Mouse (Mus musculus): ENCODE data around the gene Heyl. TPM values are rescaled to one million over a fixed set of nuclear protein-coding genes. Genes with fewer than 3 reads are reported as not detected.
A peak's percentile ranks its signal among the peaks of the same experiment; 100 is the strongest.
"Not testable (repeated sequence)": the region's sequence is repeated elsewhere in the genome, so short reads cannot be mapped to it uniquely, and the experiment has no call there.

Heyl gene
- polyA plus RNA-seq, 1 experiment from 2014 or later = 30.0 TPM

DNA sequence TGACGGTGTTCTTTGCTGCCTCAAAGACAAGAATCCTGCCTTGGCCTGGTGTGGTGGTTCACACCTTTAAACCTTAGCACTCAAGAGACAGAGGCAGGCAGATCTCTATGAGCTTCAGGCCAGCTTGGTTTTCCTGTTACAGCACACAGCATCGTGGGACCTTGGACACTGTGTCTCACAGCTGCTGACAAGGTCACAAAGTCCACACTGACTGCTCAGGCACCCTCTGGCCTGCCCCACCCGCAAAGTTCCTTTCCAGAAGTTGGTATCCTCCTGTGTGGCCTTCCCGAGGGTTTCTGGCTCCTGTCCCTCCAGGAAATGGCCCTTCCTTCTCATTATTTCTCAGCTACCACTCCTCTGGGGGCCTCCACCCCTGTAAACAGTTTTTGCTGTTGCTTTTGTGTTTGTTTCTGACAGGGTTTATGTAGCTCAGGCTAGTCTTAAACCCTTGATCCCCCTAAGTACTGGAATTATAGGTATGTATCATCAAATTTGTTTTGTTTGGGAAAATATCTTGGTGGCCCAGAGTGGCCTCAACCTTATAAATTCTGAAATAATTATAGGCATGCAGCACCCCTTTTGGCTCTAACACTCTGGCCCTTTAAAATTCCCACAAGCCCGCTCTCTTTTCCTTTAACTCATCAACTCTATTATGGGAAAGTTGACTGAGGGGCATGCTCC is 28.5 kb downstream of the Heyl start, which contains the start of gene Pabpc4:
Gene Pabpc4 (plus strand): TSS at position 631 of the 681 bp plus-strand sequence.
- no peaks in the 10 kb centered on the region for H3K4me1 ChIP-seq
- no peak within 1 kb of the TSS for H3K9ac ChIP-seq
- WGBS = 51% methylated on average over 5 of the region's 5 CpGs
- no peak for ATAC-seq (ENCODE audit: borderline replicate concordance, extremely low read depth, low FRiP score, low TSS enrichment)
- H3K36me3 ChIP-seq = no peaks in the 10 kb centered on the region
- no peak within 1 kb of the TSS for H3K4me3 ChIP-seq
- no peaks in the 10 kb centered on the region for H3K27me3 ChIP-seq
- H3K4me2 ChIP-seq = no peak within 1 kb of the TSS
- no peaks in the 10 kb centered on the region for H3K9me3 ChIP-seq
- H3K27ac ChIP-seq = no peak within 1 kb of the TSS

DNA sequence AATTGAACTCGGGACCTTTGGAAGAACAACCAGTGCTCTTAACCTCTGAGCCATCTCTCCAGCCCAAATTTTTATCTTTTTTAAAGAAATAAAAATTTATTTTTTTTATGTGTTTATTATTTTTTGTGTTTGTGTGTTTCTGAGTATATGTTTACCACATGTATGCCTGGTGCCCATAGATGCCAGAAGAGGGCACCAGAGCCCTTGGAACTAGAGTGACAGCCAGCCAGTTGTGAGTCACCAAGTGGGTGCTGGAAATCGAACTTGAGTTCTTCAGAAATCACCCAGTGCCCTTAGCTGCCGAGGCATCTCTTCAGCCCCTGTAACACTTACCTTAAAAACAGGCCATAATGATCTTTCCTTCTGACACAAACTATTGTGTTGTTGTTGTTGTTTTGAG is 37.7 kb downstream of the Heyl start:
- no peak for ATAC-seq (ENCODE audit: borderline replicate concordance, extremely low read depth, low FRiP score, low TSS enrichment)
- Histone ChIP-seq H3K9me3 (no peaks in the 10 kb centered on the region), H3K9ac (no peak overlapping the region), H3K27me3 (no peaks in the 10 kb centered on the region), H3K27ac (no peak overlapping the region), H3K4me2 (no peak overlapping the region), H3K4me1 (no peaks in the 10 kb centered on the region), H3K36me3 (no peaks in the 10 kb centered on the region), H3K4me3 (no peak overlapping the region)
- WGBS = 80% methylated on average over 3 of the region's 3 CpGs

DNA sequence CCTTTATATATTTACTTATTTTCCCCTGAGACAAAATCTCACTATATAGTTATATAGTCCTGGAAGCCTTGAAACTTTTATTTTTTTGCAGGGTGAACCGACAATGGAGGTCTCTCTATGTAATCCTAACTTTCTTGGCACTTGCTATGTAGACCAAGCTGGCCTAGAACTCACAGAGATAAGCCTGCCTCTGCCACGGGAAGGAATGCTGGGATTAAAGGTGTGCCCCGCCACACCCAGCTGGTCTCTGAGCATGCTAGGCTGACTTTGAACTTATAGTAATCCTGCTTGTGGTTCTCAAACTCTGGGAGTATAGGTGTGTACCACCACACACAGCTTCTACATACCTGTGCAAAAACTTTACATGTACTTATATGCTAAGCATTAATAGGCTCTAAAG is 46.8 kb downstream of the Heyl start:
- WGBS = 65% methylated on average over 3 of the region's 3 CpGs
- ATAC-seq (ENCODE audit: borderline replicate concordance, extremely low read depth, low FRiP score, low TSS enrichment) = no peak
- Histone ChIP-seq H3K27ac (no peak overlapping the region), H3K27me3 (no peaks in the 10 kb centered on the region), H3K36me3 (no peaks in the 10 kb centered on the region), H3K9ac (no peak overlapping the region), H3K4me1 (peaks cover 14% of the 10 kb centered on the region), H3K4me2 (no peak overlapping the region), H3K9me3 (no peaks in the 10 kb centered on the region), H3K4me3 (no peak overlapping the region)

DNA sequence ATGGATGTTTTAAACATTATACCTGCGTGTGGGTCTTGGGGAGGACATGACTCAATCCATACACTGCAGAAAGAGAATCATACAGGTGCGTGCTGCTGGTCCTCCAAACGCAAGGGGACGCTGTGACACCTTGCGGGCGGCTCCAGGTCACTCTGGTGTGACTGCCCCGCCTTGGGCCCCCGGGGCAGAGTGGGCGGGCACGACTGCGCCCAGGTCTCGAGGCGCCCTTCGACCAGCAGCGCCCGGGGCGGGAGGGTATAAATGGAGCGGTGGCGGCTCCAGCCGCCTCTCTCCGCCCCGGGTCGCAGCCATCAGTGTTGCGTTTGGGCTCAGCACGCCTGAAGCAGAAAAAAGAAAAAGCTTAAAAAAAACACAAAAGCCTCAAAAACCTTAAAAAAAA is 49.1 kb downstream of the Heyl start:
- Histone ChIP-seq H3K4me3 (peak overlapping the region; percentile 54), H3K4me1 (peaks cover 24% of the 10 kb centered on the region), H3K27ac (peak overlapping the region; percentile 61; the same call in 1 of the 2 replicates), H3K27me3 (no peaks in the 10 kb centered on the region), H3K9me3 (no peaks in the 10 kb centered on the region), H3K4me2 (peak overlapping the region; percentile 85), H3K36me3 (peaks cover 12% of the 10 kb centered on the region), H3K9ac (peak overlapping the region; percentile 56)
- ATAC-seq (ENCODE audit: borderline replicate concordance, extremely low read depth, low FRiP score, low TSS enrichment) = peak; percentile 95
- 1% methylated on average over 25 of the region's 25 CpGs for WGBS

DNA sequence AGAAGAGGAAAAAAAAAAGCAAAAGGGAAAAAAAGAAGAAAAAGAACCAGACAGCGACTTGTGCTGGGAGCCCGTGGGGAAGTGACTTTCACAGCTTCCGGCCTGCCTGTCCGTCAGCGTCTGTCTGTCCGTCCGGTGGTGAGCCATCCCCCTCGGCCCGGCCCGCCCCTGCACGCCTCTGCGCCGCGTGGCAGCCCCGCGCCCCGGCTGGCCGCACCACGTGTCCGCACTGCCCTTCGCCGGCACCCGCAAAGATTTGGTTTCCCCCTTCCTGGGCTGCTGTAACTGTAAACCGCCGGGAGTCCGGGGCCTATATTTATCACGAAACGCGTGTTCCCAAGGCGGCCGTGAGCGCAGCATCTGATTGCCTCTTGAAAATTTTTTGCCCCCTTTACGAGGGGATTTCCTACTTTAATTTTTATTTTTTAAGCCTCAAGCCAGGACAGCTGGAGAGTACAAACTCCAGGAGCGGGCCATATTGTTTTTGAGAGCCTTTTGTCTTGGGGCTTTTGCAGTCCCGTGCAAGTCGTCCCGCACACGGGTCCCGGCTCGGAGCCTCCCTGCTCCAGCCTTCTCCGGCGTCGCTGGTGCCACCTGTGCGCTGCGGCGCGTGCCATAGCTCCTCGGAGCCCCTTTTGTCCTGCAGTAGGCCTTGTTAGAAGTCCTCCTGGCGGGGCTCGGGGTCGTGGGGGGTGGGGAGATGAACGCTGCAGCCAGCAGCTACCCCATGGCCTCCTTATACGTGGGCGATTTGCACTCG is 49.7 kb downstream of the Heyl start:
- Histone ChIP-seq H3K4me3 (peak overlapping the region; percentile 54), H3K9ac (peak overlapping the region; percentile 56), H3K27ac (peak overlapping the region; percentile 61), H3K4me1 (peaks cover 24% of the 10 kb centered on the region), H3K36me3 (peaks cover 15% of the 10 kb centered on the region), H3K4me2 (peak overlapping the region; percentile 85)
- not testable (repeated sequence) for H3K9me3 ChIP-seq, H3K27me3 ChIP-seq
- ATAC-seq (ENCODE audit: borderline replicate concordance, extremely low read depth, low FRiP score, low TSS enrichment) = peak; percentile 73
- under 1% methylated on average over 51 of the region's 55 CpGs for WGBS

DNA sequence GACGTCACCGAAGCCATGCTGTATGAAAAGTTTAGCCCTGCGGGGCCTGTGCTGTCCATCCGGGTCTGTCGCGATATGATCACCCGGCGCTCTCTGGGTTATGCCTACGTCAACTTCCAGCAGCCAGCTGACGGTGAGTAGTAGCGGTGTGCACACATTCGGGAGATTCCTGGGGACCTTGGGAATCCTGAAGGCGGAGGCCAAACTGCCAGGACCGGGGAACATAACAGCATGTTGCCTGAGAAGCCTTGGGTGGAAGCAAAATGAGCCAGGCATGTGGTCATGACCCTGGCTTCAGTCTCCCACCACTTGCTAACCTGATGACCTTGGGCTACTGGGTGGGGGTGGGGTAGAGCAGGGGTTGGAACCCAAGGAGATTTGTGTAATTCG is 50.3 kb downstream of the Heyl start:
- peak overlapping the region; percentile 24; the same call in 1 of the 2 replicates for H3K27ac ChIP-seq
- peak overlapping the region; percentile 85 for H3K4me2 ChIP-seq
- peaks cover 21% of the 10 kb centered on the region for H3K36me3 ChIP-seq
- WGBS = under 1% methylated on average over 14 of the region's 15 CpGs
- peak overlapping the region; percentile 54 for H3K4me3 ChIP-seq
- not testable (repeated sequence) for H3K27me3 ChIP-seq; H3K9me3 ChIP-seq; ATAC-seq (ENCODE audit: borderline replicate concordance, extremely low read depth, low FRiP score, low TSS enrichment)
- H3K9ac ChIP-seq = peak overlapping the region; percentile 56
- H3K4me1 ChIP-seq = peaks cover 24% of the 10 kb centered on the region

DNA sequence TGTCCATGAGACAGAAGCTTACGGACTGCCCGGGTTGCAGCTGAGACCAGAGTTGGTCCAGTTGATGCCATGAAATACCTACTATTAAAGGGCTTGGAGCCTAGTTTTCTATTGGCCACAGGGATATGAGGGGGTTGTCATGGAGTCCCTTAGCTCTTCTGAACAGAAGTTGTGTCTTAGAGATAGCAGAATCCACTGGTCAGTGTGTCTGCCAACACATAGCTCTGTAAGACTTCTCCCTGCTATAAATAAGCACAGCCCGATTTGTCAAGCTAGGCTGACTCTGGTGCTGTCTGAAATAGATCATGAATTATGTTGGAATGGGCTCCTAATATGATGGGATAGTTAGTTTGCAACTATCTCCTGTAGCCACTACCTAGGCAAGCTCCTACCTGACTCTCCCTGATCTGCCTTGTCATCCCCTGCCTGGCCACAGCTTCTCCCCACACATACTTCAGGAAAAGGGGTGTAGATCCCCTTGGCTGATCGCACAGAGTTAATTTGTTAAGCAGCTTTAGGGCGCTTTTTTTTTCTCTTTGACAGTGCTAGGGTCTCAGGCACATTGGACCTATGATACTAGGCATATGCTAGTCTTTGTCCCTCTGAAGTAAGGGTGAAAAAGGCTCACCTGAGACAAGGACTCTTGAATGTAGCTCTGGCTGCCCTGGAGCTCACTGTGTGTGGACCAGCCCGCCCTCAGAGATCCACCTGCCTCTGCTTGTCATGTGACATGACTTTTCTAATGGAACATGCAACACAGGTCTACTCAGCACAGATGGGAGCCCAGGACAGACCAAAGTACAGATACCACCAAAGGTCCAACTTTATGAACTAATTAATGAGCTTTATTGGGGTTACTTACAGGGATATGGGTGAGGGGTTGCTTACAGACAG is 51.6 kb downstream of the Heyl start:
- Histone ChIP-seq H3K36me3 (peaks cover 34% of the 10 kb centered on the region), H3K9ac (peak overlapping the region; percentile 56), H3K27me3 (no peaks in the 10 kb centered on the region), H3K4me3 (peak overlapping the region; percentile 54), H3K9me3 (no peaks in the 10 kb centered on the region), H3K4me2 (peak overlapping the region; percentile 85), H3K27ac (no peak overlapping the region), H3K4me1 (peaks cover 24% of the 10 kb centered on the region)
- no peak for ATAC-seq (ENCODE audit: borderline replicate concordance, extremely low read depth, low FRiP score, low TSS enrichment)
- 61% methylated on average over 6 of the region's 6 CpGs for WGBS

DNA sequence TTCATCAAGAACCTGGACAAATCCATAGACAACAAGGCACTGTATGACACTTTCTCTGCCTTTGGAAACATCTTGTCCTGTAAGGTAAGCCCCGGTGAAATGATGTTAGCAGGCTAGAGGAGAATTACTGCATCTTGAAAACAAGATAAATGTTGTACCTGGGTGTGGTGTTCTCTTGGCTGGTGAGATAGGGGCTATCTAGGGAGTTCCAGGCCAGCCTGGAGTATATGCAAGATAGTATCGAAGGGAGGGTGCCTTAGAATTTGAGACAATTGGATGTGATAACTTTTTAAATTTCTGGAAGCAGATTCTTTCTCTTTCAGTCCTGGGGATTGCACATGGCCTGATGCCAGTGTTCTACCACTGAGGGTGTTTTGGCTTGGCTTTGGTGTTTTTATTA is 53.4 kb downstream of the Heyl start:
- Histone ChIP-seq H3K4me2 (no peak overlapping the region), H3K36me3 (peaks cover 50% of the 10 kb centered on the region), H3K9ac (no peak overlapping the region), H3K27me3 (no peaks in the 10 kb centered on the region), H3K9me3 (no peaks in the 10 kb centered on the region), H3K27ac (no peak overlapping the region), H3K4me3 (no peak overlapping the region), H3K4me1 (peaks cover 24% of the 10 kb centered on the region)
- 87% methylated on average over 2 of the region's 2 CpGs for WGBS
- no peak for ATAC-seq (ENCODE audit: borderline replicate concordance, extremely low read depth, low FRiP score, low TSS enrichment)

DNA sequence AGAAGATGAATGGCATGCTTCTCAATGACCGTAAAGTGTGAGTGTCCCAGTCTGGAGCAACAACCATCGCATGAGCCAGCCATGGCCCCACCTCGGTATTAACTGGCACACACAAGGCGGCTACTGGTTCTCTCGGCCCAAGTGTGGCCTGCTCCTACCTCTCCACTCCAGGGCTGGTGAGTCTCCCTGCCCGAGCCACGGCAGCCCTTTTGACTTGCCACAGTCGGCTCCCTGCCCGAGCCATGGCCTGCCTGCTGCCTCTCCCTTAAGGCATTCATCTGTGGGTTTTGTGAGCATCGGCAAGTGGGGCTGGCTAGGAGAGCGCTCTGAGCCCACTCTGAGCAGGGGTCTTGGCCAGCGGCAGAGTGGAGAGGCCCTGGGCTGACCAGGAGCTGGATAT is 55.7 kb downstream of the Heyl start:
- Histone ChIP-seq H3K4me1 (peaks cover 21% of the 10 kb centered on the region), H3K9ac (no peak overlapping the region), H3K4me2 (no peak overlapping the region), H3K27ac (no peak overlapping the region), H3K27me3 (no peaks in the 10 kb centered on the region), H3K4me3 (no peak overlapping the region), H3K36me3 (peaks cover 72% of the 10 kb centered on the region), H3K9me3 (no peaks in the 10 kb centered on the region)
- 89% methylated on average over 12 of the region's 12 CpGs for WGBS
- no peak for ATAC-seq (ENCODE audit: borderline replicate concordance, extremely low read depth, low FRiP score, low TSS enrichment)

DNA sequence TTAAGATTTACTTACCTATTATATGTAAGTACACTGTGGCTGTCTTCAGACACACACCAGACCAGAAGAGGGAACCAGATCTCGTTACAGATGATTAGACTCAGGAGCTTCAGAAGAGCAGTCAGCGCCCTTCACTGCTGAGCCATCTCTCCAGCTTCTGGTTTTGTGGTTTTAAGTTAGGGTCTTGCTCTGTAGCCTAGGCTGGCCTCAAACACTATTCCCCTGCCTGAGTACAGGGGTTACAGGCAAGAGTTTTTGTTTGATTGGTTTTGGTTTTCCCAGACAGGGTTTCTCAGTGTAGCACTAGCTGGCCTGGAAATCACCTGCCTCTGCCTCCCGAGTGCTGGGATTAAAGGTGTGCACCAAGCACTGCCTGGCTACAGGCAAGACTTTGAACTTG is 59.0 kb downstream of the Heyl start:
- 87% methylated on average over 3 of the region's 3 CpGs for WGBS
- Histone ChIP-seq H3K36me3 (peaks cover 95% of the 10 kb centered on the region), H3K27ac (no peak overlapping the region), H3K4me3 (no peak overlapping the region), H3K4me2 (no peak overlapping the region), H3K27me3 (no peaks in the 10 kb centered on the region), H3K9me3 (no peaks in the 10 kb centered on the region), H3K4me1 (no peaks in the 10 kb centered on the region), H3K9ac (no peak overlapping the region)
- no peak for ATAC-seq (ENCODE audit: borderline replicate concordance, extremely low read depth, low FRiP score, low TSS enrichment)

DNA sequence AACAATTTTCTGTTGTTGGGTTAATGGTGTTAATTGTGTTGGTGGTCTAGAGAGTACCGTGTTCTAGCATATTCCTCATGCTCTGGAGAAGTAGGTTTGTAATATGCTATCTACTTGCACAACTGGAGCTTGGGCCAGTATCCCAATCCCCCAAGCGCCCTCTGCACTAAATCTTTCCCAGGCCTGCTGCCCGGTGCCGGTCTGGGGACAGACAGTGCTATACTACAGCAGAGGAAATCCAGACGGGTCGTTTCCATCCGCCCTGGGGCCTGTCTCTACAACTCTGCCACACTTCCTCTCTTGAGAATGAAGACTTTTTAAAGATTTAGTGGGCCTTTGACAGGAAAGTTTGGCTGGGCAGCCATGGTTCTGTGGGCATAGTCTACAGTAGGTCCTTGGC is 59.6 kb downstream of the Heyl start:
- Histone ChIP-seq H3K9me3 (no peaks in the 10 kb centered on the region), H3K4me2 (no peak overlapping the region), H3K36me3 (peaks cover 94% of the 10 kb centered on the region), H3K9ac (no peak overlapping the region), H3K27me3 (no peaks in the 10 kb centered on the region), H3K27ac (no peak overlapping the region), H3K4me1 (no peaks in the 10 kb centered on the region), H3K4me3 (no peak overlapping the region)
- 87% methylated on average over 7 of the region's 7 CpGs for WGBS
- no peak for ATAC-seq (ENCODE audit: borderline replicate concordance, extremely low read depth, low FRiP score, low TSS enrichment)
